Mouse (Mus musculus) 3134 (cell line): ENCODE results near the gene Bcas2.
"Not testable (repeated sequence)": the region's sequence is repeated elsewhere in the genome, so short reads cannot be mapped to it uniquely, and the experiment has no call there.

Source experiments
- DNase-seq: peaks from one replicate; pipeline ENCODE4 v3.0.0-alpha.2; 2011; ENCODE audit warnings: low spot score; ENCODE audit not compliant: insufficient read length; ENCODE audit errors: extremely low read depth

The Bcas2 gene

DNA sequence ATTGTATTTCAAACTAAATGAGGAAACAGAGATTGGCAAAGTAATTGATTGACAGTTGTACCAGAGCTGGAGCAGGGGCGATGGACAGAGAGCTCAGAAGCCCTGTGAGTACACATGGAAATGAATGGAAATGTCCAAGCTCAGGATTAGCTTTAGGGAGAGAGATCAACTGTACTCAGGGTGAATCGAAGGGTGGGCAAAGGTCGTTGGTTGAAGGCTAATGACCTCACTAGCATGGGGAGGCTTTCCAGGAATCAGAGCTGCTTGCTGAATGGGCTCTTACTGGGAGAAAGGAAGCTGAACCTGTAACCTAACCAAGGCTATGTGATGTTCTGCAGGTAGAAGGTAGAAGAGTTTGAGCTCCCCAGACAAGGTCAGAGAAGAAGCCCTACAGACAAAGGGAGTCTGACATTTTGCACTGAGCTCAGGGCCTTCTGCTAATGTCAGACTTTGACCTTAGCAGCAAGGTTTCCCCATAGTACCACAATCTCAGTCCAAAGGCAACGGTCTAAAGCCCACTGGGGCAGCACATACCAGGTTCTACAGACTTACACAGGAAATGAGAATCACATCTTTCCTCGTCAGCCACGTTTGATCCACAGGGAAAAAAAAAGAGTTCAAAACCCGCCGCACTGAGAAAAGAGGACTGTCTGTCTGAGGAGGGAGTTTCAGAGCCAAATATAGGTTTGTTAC is 43.3 kb downstream of the Bcas2 start:
- no peak for DNase-seq

DNA sequence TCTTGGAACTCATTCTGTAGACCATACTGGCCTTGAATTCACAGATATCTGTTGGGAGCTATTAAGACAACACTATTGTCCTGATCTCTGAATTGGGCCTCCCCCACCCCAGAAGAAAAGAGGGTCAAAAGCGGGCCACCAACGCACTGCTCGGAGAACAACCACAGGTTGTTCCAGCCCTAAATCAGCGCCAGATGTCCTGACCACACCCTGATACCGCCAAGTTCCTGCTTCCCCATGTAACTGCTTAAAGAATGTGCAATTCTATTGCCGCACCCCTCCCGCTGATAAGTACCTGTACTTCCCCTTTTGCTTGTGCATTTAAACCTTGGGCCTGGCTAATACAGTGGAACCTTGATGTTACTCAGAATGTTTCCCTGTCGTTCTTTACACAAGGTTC is 43.9 kb downstream of the Bcas2 start:
- not testable (repeated sequence) for DNase-seq

DNA sequence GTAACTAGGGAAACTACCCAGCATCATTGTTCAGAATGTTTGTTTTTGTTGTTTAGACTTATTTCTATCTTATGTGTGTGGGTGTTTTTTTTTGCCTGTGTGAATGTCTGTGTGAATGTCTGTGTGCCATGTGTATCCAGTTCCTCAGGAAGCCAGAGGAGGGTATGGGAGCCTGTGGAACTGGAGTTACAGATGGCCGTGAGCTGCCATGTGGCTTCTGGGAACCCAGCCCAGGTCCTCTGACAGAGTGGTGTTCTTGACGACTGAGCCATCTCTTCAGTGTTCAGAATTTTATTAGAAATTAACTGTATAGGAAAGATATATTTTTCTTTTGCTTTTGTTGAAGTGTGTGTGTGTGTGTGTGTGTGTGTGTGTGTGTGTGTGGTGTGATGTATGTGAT is 50.0 kb downstream of the Bcas2 start:
- no peak for DNase-seq

DNA sequence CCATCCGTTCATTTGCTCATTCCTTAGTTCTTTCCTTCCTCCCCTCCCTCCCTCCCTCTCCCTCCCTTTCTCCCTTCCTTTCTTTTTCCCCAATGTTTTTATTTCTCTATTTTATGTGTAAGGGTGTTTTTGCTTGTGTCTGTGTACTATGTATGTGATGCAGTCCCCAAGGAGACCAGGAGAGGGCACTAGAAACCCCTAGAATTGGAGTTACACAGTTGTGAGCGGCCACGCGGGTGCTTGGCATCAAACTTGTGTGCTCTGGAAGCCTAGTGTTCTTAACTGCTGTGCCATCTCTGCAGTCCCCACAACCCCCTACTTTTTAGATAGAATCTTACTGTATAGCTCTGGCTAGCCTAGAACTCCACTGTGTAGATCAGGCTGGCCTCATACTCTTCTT is 52.3 kb downstream of the Bcas2 start:
- DNase-seq: peak; percentile 28

DNA sequence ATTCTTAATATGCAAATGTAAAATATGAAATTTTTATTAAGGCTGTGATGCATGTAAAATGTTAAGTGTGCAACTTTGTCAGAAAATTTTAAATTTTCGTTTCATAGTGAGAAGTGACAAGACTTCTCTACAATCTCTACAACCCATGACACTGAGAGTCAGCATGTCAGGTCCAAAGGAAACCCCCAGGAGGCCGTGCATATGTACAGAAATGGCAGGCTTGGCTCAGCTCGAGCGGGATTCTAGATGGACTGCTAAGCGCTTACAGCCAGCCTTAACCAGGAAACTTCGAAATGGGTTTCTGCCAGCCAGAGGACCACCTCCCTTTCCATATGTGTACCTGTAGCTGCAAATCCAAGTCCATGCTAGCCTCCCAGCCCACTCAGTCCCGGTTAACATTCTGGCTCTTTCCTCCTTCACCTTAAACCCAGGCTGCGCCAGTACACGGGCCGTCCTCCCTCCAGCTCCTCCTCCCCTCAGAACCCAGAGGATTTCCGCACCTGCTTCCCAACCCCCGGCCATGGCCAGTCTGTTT is 52.8 kb downstream of the Bcas2 start:
- DNase-seq: no peak

DNA sequence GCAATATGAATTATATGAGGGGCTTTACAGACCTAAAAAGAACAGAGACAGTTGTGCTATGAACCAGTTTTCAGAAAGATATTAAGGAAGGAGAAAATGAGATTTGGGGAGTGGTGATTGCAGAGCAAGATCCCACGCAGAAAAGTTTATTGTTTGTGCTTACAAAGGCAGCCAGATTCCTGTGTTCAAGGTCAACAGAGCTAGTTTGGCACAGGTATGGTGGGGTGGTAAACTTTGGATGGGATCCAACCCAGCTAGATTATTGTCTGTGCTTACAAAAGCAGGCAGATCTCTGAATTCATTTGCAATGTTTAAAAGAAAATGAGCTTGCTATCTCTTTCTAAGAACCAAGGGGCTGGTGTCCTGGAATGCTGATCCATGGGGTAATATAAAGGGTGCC is 56.3 kb downstream of the Bcas2 start:
- DNase-seq: no peak
